Mouse (Mus musculus): ENCODE measurements around the gene Olfr285. TPM values are rescaled to one million over a fixed set of nuclear protein-coding genes. Genes with fewer than 3 reads are reported as not detected.

The Olfr285 gene
- total RNA-seq (2023): not detected

DNA sequence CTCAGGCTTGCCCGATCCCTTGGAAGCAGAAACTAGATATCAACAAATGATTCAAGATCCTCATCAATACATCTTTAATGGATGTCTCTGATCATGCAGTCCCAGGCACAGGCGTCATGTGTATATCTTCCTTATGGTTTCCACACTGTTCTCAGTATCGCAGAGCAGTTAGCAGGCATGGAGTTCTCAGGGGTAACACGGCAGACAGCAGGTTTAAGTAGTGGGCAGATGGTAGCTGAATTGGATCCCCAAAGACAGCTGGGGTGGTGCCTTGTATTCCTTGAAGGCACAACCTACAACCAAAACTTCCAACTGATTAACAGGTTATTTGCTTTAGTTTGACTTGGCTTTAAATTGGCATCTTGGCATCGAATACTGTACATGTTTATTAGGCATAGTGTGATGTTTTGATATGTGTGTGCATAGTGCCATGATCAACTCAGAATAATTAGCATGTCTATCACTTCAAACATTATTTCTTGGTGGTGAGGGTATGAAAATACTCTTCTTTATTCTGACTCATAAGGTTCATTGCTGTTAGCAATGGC lies at the start of gene Olfr285:
Olfr285 (minus strand) TSS at position 177 of the 548 bp plus-strand sequence.

GRCm38 (mm10) chr15:98340887-98341286 lies 23.7 kb upstream of the Olfr285 start, which contains the start of gene Olfr284:
Gene Olfr284 (minus strand): TSS chr15:98340987.

DNA sequence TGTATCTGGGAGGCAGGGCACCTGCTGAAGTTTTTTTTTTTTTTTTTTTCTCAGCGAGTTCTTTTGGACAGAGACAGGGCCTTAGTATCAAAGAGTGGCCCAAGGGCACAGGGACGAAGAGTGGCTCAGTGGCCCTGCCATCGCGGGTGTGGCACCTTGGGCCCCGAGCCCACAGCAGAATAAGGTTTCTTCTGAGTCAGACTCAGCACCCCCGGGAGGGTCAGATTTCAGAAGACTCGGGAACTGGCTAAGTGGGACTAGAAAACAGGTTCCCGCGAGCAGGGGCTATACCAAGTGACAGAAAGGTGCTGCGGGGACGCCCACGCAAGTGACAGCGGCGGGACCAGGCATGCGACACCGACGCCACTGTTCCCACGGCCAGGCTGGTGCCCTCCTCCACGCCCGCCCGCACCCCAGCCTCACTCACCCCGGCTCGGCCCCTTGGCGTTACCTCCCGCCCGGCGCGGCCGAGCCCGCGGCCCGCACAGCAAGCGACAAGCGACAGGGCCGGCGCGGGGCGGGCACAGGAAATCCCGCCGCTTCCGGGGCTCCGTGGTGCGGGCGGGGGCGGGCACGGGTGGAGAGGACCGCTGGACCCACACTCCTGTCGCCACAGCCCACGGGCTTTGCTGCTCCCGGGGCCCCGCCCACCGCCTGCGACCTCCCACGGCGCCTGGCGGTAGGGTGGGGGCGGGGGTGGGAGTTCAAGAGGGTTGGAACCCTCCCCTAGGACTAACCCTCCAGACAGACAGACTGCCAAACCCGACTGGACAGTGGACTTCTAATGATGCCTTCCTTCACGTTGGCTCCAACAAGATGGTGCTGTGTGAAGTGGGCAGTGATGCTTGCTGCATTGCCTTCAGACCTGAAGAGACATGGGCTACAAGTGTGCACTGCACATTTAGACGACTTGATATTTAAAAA lies 21.3 kb downstream of the Olfr285 start, which contains the start of gene Zfp641:
Zfp641 (minus strand) TSS at position 534 of the 924 bp plus-strand sequence.

Other genes with a start within 250 kb of the Olfr285 start
- 8.7 TPM for gene Pfkm, start 224.8 kb downstream of the Olfr285 start, total RNA-seq (2023)
- 51.6 TPM for gene Senp1, start 223.6 kb downstream of the Olfr285 start, total RNA-seq (2023)
- 14.3 TPM for gene Asb8, start 151.7 kb downstream of the Olfr285 start, total RNA-seq (2023)
- gene Ccdc184, start 150.2 kb downstream of the Olfr285 start, total RNA-seq (2023): not detected
- not detected for gene Olfr288, start 121.8 kb downstream of the Olfr285 start, total RNA-seq (2023)
- gene Gm44579, start 96.4 kb downstream of the Olfr285 start, total RNA-seq (2023): not detected
- not detected for gene Olfr287, start 96.3 kb downstream of the Olfr285 start, total RNA-seq (2023)
- not detected for gene Olfr286, start 82.9 kb downstream of the Olfr285 start, total RNA-seq (2023)
- gene H1fnt, start 60.1 kb downstream of the Olfr285 start, total RNA-seq (2023): not detected
- gene Zfp641, start 21.2 kb downstream of the Olfr285 start, total RNA-seq (2023): not detected
- not detected for gene Olfr284, start 23.6 kb upstream of the Olfr285 start, total RNA-seq (2023)
- gene Olfr283, start 63.6 kb upstream of the Olfr285 start, total RNA-seq (2023): not detected
- not detected for gene Olfr282, start 113.9 kb upstream of the Olfr285 start, total RNA-seq (2023)
- not detected for gene Olfr281, start 135.2 kb upstream of the Olfr285 start, total RNA-seq (2023)
- not detected for gene OR5BS1P, start 152.5 kb upstream of the Olfr285 start, total RNA-seq (2023)
- gene Lalba, start 165.4 kb upstream of the Olfr285 start, total RNA-seq (2023): not detected
- gene Olfr279, start 175.0 kb upstream of the Olfr285 start, total RNA-seq (2023): not detected
- gene Kansl2, start 216.9 kb upstream of the Olfr285 start, total RNA-seq (2023): 49.4 TPM

Data from CD4-positive naive resting alpha-beta T cell, adult 76 days (primary cell).